Mouse (Mus musculus): ENCODE results near the gene Vstm4. TPM values are rescaled to one million over a fixed set of nuclear protein-coding genes. Genes with fewer than 3 reads are reported as not detected.

The Vstm4 gene
- total RNA-seq, 2 experiments from 2014 or later = not detected

- ATAC-seq (replicated peaks; ENCODE audit: poor library complexity, severe bottlenecking) = peak; percentile 35
These were observed 75.7 kb downstream of the Vstm4 start for GRCm38 (mm10) chr14:32932220-32932619.

- no peak for ATAC-seq (replicated peaks; ENCODE audit: poor library complexity, severe bottlenecking)
These were observed 77.5 kb downstream of the Vstm4 start for GRCm38 (mm10) chr14:32934064-32934463.

- peak; percentile 76 for ATAC-seq (replicated peaks; ENCODE audit: poor library complexity, severe bottlenecking)
These were observed 82.7 kb downstream of the Vstm4 start for GRCm38 (mm10) chr14:32939217-32939616.

- no peak for ATAC-seq (replicated peaks; ENCODE audit: poor library complexity, severe bottlenecking)
These were observed 91.0 kb downstream of the Vstm4 start for GRCm38 (mm10) chr14:32947512-32947911.

- ATAC-seq (replicated peaks; ENCODE audit: poor library complexity, severe bottlenecking) = no peak
These were observed 94.1 kb downstream of the Vstm4 start for GRCm38 (mm10) chr14:32950312-32951301.

GRCm38 (mm10) chr14:32956486-32956885 is 99.9 kb downstream of the Vstm4 start:
- no peak for ATAC-seq (replicated peaks; ENCODE audit: poor library complexity, severe bottlenecking)

GRCm38 (mm10) chr14:32958671-32959070 is 102.1 kb downstream of the Vstm4 start:
- no peak for ATAC-seq (replicated peaks; ENCODE audit: poor library complexity, severe bottlenecking)

- ATAC-seq (replicated peaks; ENCODE audit: poor library complexity, severe bottlenecking) = peak; percentile 62; the same call in 1 of the 2 replicates
These were observed 103.9 kb downstream of the Vstm4 start for GRCm38 (mm10) chr14:32960481-32960880.

- ATAC-seq (replicated peaks; ENCODE audit: poor library complexity, severe bottlenecking) = no peak
These were observed 108.2 kb downstream of the Vstm4 start for GRCm38 (mm10) chr14:32964742-32965141.

GRCm38 (mm10) chr14:32970700-32971099 is 114.1 kb downstream of the Vstm4 start:
- no peak for ATAC-seq (replicated peaks; ENCODE audit: poor library complexity, severe bottlenecking)

- no peak for ATAC-seq (replicated peaks; ENCODE audit: poor library complexity, severe bottlenecking)
These were observed 127.7 kb downstream of the Vstm4 start for GRCm38 (mm10) chr14:32984176-32984738.

- no peak for ATAC-seq (replicated peaks; ENCODE audit: poor library complexity, severe bottlenecking)
These were observed 130.1 kb downstream of the Vstm4 start for GRCm38 (mm10) chr14:32986659-32987058.

Other genes starting within 250 kb of the Vstm4 start
- gene 3425401B19Rik, start 171.5 kb upstream of the Vstm4 start, total RNA-seq (2014; fragmentation: Nextera tagmentation) = not detected in 2 replicates
- gene 3425401B19Rik, start 171.5 kb upstream of the Vstm4 start, total RNA-seq (2017) = not detected in 2 replicates
- gene Tmem273, start 70.8 kb upstream of the Vstm4 start, total RNA-seq (2014; fragmentation: Nextera tagmentation) = 5.9 and 9.9 TPM in 2 replicates
- gene Tmem273, start 70.8 kb upstream of the Vstm4 start, total RNA-seq (2017) = 13.4 and 15.6 TPM in 2 replicates
- not detected in 2 replicates for gene Fam170b, start 22.8 kb upstream of the Vstm4 start, total RNA-seq (2014; fragmentation: Nextera tagmentation)
- not detected in 2 replicates for gene Fam170b, start 22.8 kb upstream of the Vstm4 start, total RNA-seq (2017)
- gene Lrrc18, start 134.6 kb downstream of the Vstm4 start, total RNA-seq (2014; fragmentation: Nextera tagmentation) = not detected in 2 replicates
- 0.05 and 0.13 TPM in 2 replicates for gene Lrrc18, start 134.6 kb downstream of the Vstm4 start, total RNA-seq (2017)